Mouse (Mus musculus): ENCODE measurements at regions not wholly inside any gene's neighbourhood (a gene's known extent, or its start where the extent isn't known, plus 50 kb on each side); places are given as distances from the start of the nearest gene placed in this dataset.

GRCm38 (mm10) chr1:193778181-193778580, 408.1 kb upstream of the Camk1g start:
- TF ChIP-seq CTCF (IDR thresholded peaks at IDR 0.05; ENCODE audit: low read depth, low read length) (no peak), POLR2A (IDR thresholded peaks at IDR 0.05; ENCODE audit: borderline replicate concordance, low read depth, low read length) (no peak)
